ENCODE assay signal across 13 mouse cellular contexts in genomic region chr9:30810290-30810689, GRCm38 (mm10).
"Had no signal": no experiment of that assay in that cellular context is flagged by ENCODE, and none has a peak within 500 bp of the region (broad histone marks: within the 10 kb centered on the region; RNA-seq: fewer than 3 reads in every experiment).

No protein-coding gene starts in this region.

- H3K4me1 ChIP-seq: liver, embryonic 13.5 days; megakaryocyte, embryonic 14.5 days; midbrain, embryonic 12.5 days had no signal

- DNase-seq: kidney, adult 18-20 months; liver; liver, embryonic 13.5 days; liver, postnatal 0 days; lung, postnatal 14 days; right cerebral cortex, adult 18-20 months; right cerebral cortex, postnatal 25 days had no signal

- H3K9me3 ChIP-seq: liver, embryonic 13.5 days; lung, embryonic 15.5 days; megakaryocyte, embryonic 14.5 days; midbrain, embryonic 12.5 days had no signal

- ATAC-seq: liver, postnatal 0 days had no signal

- H3K4me3 ChIP-seq: layer of hippocampus, adult 2 months; liver, embryonic 13.5 days; lung, embryonic 15.5 days; megakaryocyte, embryonic 14.5 days; midbrain, embryonic 12.5 days had no signal

- H3K9ac ChIP-seq: liver, embryonic 13.5 days; liver, postnatal 0 days; lung, embryonic 15.5 days; midbrain, embryonic 12.5 days had no signal

- H3K27me3 ChIP-seq: liver, embryonic 13.5 days; megakaryocyte, embryonic 14.5 days; midbrain, embryonic 12.5 days had no signal

- H3K36me3 ChIP-seq: liver, embryonic 13.5 days; lung, embryonic 15.5 days; midbrain, embryonic 12.5 days had no signal

- H3K27ac ChIP-seq: layer of hippocampus, adult 2 months; liver, embryonic 13.5 days; macrophage; midbrain, embryonic 12.5 days; stomach, postnatal 0 days had no signal

- H3K4me2 ChIP-seq: liver, embryonic 13.5 days; lung, embryonic 15.5 days; midbrain, embryonic 12.5 days had no signal
